Mouse (Mus musculus) embryonic facial prominence, embryonic 12.5 days (tissue): ENCODE measurements around the gene Syf2. TPM values are rescaled to one million over a fixed set of nuclear protein-coding genes. Genes with fewer than 3 reads are reported as not detected.

Experiments
- ATAC-seq: fragments of 200-750 bp; cut with Nextera tagmentation; 2 replicates; pipeline ENCODE4 v1.8.0; 2017; ENCODE audit not compliant: insufficient number of reproducible peaks, insufficient read depth, low FRiP score, low TSS enrichment
- H3K27ac ChIP-seq: fragments of 300-500 bp; sonication (generic); 2 replicates; pipeline ENCODE4 v1.5.1; 2016; ENCODE audit warnings: mild to moderate bottlenecking
- H3K27me3 ChIP-seq: fragments of 300-500 bp; sonication (generic); 2 replicates; pipeline ENCODE4 v1.6.1; 2016; ENCODE audit warnings: mild to moderate bottlenecking, moderate library complexity
- H3K36me3 ChIP-seq: fragments of 300-500 bp; sonication (generic); 2 replicates; pipeline ENCODE4 v1.6.1; 2016; ENCODE audit warnings: mild to moderate bottlenecking
- H3K4me1 ChIP-seq: fragments of 300-500 bp; sonication (generic); 2 replicates; pipeline ENCODE4 v1.6.1; 2016
- H3K4me2 ChIP-seq: fragments of 300-500 bp; sonication (generic); replicated peaks from 2 replicates; pipeline ENCODE4 v1.6.1; 2016; ENCODE audit warnings: mild to moderate bottlenecking, moderate library complexity
- H3K4me3 ChIP-seq: fragments of 300-500 bp; sonication (generic); 2 replicates; pipeline ENCODE4 v1.5.1; 2016; ENCODE audit warnings: mild to moderate bottlenecking
- H3K9ac ChIP-seq: fragments of 300-500 bp; sonication (generic); 2 replicates; pipeline ENCODE4 v1.6.1; 2016; ENCODE audit warnings: mild to moderate bottlenecking, moderate library complexity
- H3K9me3 ChIP-seq: fragments of 300-500 bp; sonication (generic); 2 replicates; pipeline ENCODE4 v1.6.1; 2016; ENCODE audit warnings: mild to moderate bottlenecking, moderate library complexity
- WGBS: fragments of 180-500 bp; shearing (Covaris S2); methylation state at CpG from one replicate; pipeline ENCODE4 v1.1.7; 2016; 5-methylcytosine and 5-hydroxymethylcytosine counted together
- polyA plus RNA-seq: library from polyadenylated mRNA; unstranded; fragments of >200 nt; fragmentation: Nextera tagmentation; extraction: Ambion mirVana; gene quantifications from 2 replicates; pipeline ENCODE4 v1.2.1, GENCODE M21; 2016

Syf2 gene
- polyA plus RNA-seq, 1 experiment from 2014 or later: 77.2 TPM

- under 1% methylated on average over 75 of the region's 75 CpGs for WGBS
- Histone ChIP-seq H3K4me1 (peaks cover 12% of the 10 kb centered on the region), H3K4me3 (peak overlapping the region; percentile 100), H3K9ac (peak overlapping the region; percentile 99), H3K27ac (peak overlapping the region; percentile 92), H3K4me2 (peak overlapping the region; percentile 71), H3K9me3 (no peaks in the 10 kb centered on the region), H3K27me3 (no peaks in the 10 kb centered on the region), H3K36me3 (peaks cover 30% of the 10 kb centered on the region)
- ATAC-seq: no peak
Observed at GRCm38 (mm10) chr4:134924019-134924741, 6.5 kb upstream of the Syf2 start.

GRCm38 (mm10) chr4:134925206-134925605 is 5.5 kb upstream of the Syf2 start:
- Histone ChIP-seq H3K4me1 (peaks cover 12% of the 10 kb centered on the region), H3K9ac (no peak overlapping the region), H3K4me2 (peak overlapping the region; percentile 71), H3K4me3 (peak overlapping the region; percentile 100), H3K9me3 (no peaks in the 10 kb centered on the region), H3K27me3 (no peaks in the 10 kb centered on the region), H3K36me3 (peaks cover 30% of the 10 kb centered on the region), H3K27ac (no peak overlapping the region)
- no peak for ATAC-seq
- WGBS: 74% methylated on average over 8 of the region's 8 CpGs

GRCm38 (mm10) chr4:134927815-134928463 is 2.8 kb upstream of the Syf2 start:
- peaks cover 38% of the 10 kb centered on the region for H3K36me3 ChIP-seq
- 75% methylated on average over 5 of the region's 5 CpGs for WGBS

GRCm38 (mm10) chr4:134928464-134928836 is 2.2 kb upstream of the Syf2 start:
- WGBS: 85% methylated on average over 1 of the region's 1 CpGs
- Histone ChIP-seq H3K4me1 (peaks cover 17% of the 10 kb centered on the region), H3K4me2 (no peak overlapping the region), H3K27ac (no peak overlapping the region), H3K4me3 (no peak overlapping the region), H3K9ac (no peak overlapping the region), H3K27me3 (no peaks in the 10 kb centered on the region), H3K36me3 (peaks cover 42% of the 10 kb centered on the region), H3K9me3 (no peaks in the 10 kb centered on the region)
- ATAC-seq: no peak

More at GRCm38 (mm10) chr4:134927815-134928463, 2.8 kb upstream of the Syf2 start:
- ATAC-seq: no peak
- peaks cover 17% of the 10 kb centered on the region for H3K4me1 ChIP-seq
- H3K4me3 ChIP-seq: no peak overlapping the region
- H3K9ac ChIP-seq: no peak overlapping the region
- no peaks in the 10 kb centered on the region for H3K9me3 ChIP-seq
- H3K4me2 ChIP-seq: no peak overlapping the region
- H3K27ac ChIP-seq: no peak overlapping the region
- no peaks in the 10 kb centered on the region for H3K27me3 ChIP-seq

GRCm38 (mm10) chr4:134929536-134929935 is 1.2 kb upstream of the Syf2 start:
- H3K4me3 ChIP-seq: no peak overlapping the region
- H3K4me1 ChIP-seq: peaks cover 17% of the 10 kb centered on the region
- H3K9me3 ChIP-seq: no peaks in the 10 kb centered on the region
- H3K27me3 ChIP-seq: no peaks in the 10 kb centered on the region
- H3K9ac ChIP-seq: no peak overlapping the region
- no peak for ATAC-seq
- H3K36me3 ChIP-seq: peaks cover 51% of the 10 kb centered on the region
- no peak overlapping the region for H3K27ac ChIP-seq
- H3K4me2 ChIP-seq: no peak overlapping the region
- 78% methylated on average over 4 of the region's 4 CpGs for WGBS

- Histone ChIP-seq H3K36me3 (peaks cover 56% of the 10 kb centered on the region), H3K4me3 (peak overlapping the region; percentile 96), H3K27me3 (no peaks in the 10 kb centered on the region), H3K9me3 (no peaks in the 10 kb centered on the region), H3K27ac (no peak overlapping the region), H3K4me2 (peak overlapping the region; percentile 89), H3K9ac (no peak overlapping the region), H3K4me1 (peaks cover 16% of the 10 kb centered on the region)
- no peak for ATAC-seq
- 30% methylated on average over 9 of the region's 9 CpGs for WGBS
Observed at GRCm38 (mm10) chr4:134930190-134930589, 508 bp upstream of the Syf2 start.

GRCm38 (mm10) chr4:134937240-134938176 is 6.8 kb downstream of the Syf2 start:
- H3K4me3 ChIP-seq: no peak overlapping the region
- ATAC-seq: no peak
- H3K4me2 ChIP-seq: no peak overlapping the region
- H3K9ac ChIP-seq: no peak overlapping the region
- 68% methylated on average over 17 of the region's 17 CpGs for WGBS
- no peaks in the 10 kb centered on the region for H3K4me1 ChIP-seq
- H3K27me3 ChIP-seq: peaks cover 14% of the 10 kb centered on the region
- H3K9me3 ChIP-seq: no peaks in the 10 kb centered on the region
- H3K36me3 ChIP-seq: peaks cover 46% of the 10 kb centered on the region
- no peak overlapping the region for H3K27ac ChIP-seq

- ATAC-seq: no peak
- 57% methylated on average over 9 of the region's 9 CpGs for WGBS
- H3K4me1 ChIP-seq: 0 out of 2 replicates have a peak, but pooled peaks cover 3% of the 10 kb centered on the region
- H3K27me3 ChIP-seq: peaks cover 30% of the 10 kb centered on the region
- H3K4me3 ChIP-seq: no peak overlapping the region
- no peak overlapping the region for H3K27ac ChIP-seq
- peak overlapping the region; percentile 21; the same call in 1 of the 2 replicates for H3K4me2 ChIP-seq
- H3K36me3 ChIP-seq: peaks cover 25% of the 10 kb centered on the region
- no peaks in the 10 kb centered on the region for H3K9me3 ChIP-seq
- H3K9ac ChIP-seq: no peak overlapping the region
Observed at GRCm38 (mm10) chr4:134939900-134940299, 9.2 kb downstream of the Syf2 start.

- Histone ChIP-seq H3K9ac (no peak overlapping the region), H3K4me1 (0 out of 2 replicates have a peak, but pooled peaks cover 3% of the 10 kb centered on the region), H3K4me2 (no peak overlapping the region), H3K36me3 (no peaks in the 10 kb centered on the region), H3K9me3 (no peaks in the 10 kb centered on the region), H3K4me3 (no peak overlapping the region), H3K27ac (no peak overlapping the region), H3K27me3 (peaks cover 37% of the 10 kb centered on the region)
- ATAC-seq: no peak
- WGBS: 52% methylated on average over 27 of the region's 27 CpGs
Observed at GRCm38 (mm10) chr4:134943758-134944538, 13.2 kb downstream of the Syf2 start.

- ATAC-seq: no peak
- Histone ChIP-seq H3K4me2 (peak overlapping the region; percentile 43), H3K9me3 (no peaks in the 10 kb centered on the region), H3K36me3 (no peaks in the 10 kb centered on the region), H3K27ac (no peak overlapping the region), H3K27me3 (peaks cover 30% of the 10 kb centered on the region), H3K4me1 (peaks cover 10% of the 10 kb centered on the region), H3K9ac (no peak overlapping the region), H3K4me3 (no peak overlapping the region)
- WGBS: 17% methylated on average over 17 of the region's 17 CpGs
Observed at GRCm38 (mm10) chr4:134946024-134946744, 15.5 kb downstream of the Syf2 start.
